Mouse (Mus musculus) spleen, postnatal 36 days (tissue): ENCODE results near the gene Epn3.

Experiments
- DNase-seq, 2 experiments: peaks; one replicate each; pipeline ENCODE4 v3.0.0; 2022; ENCODE audit warnings: low spot score in 2 of 2, mixed read lengths in 1 of 2

Epn3 gene

GRCm38 (mm10) chr11:94499661-94500152 is at the start of gene Epn3:
Epn3 (minus strand) TSS chr11:94499974.
- DNase-seq = no peak

GRCm38 (mm10) chr11:94548888-94549690 is 49.3 kb upstream of the Epn3 start, which contains the start of gene Rsad1:
Rsad1 (minus strand) TSS chr11:94549255.
- peak; percentile 87 to 91 for DNase-seq

GRCm38 (mm10) chr11:94548041-94548784 is 48.4 kb upstream of the Epn3 start:
- peak in 1 of 2 experiments; percentile 18 for DNase-seq

- no peak for DNase-seq
Observed at GRCm38 (mm10) chr11:94547271-94547670, 47.5 kb upstream of the Epn3 start.

GRCm38 (mm10) chr11:94546381-94546780 is 46.6 kb upstream of the Epn3 start:
- no peak for DNase-seq

GRCm38 (mm10) chr11:94544422-94544821 is 44.6 kb upstream of the Epn3 start:
- DNase-seq = no peak

GRCm38 (mm10) chr11:94543932-94544331 is 44.2 kb upstream of the Epn3 start:
- DNase-seq = peak; percentile 48 to 59

- DNase-seq = no peak
Observed at GRCm38 (mm10) chr11:94543344-94543743, 43.6 kb upstream of the Epn3 start.

GRCm38 (mm10) chr11:94542400-94542799 is 42.6 kb upstream of the Epn3 start:
- no peak for DNase-seq

- DNase-seq = no peak
Observed at GRCm38 (mm10) chr11:94539761-94540160, 40.0 kb upstream of the Epn3 start.

- no peak for DNase-seq
Observed at GRCm38 (mm10) chr11:94538733-94539292, 39.0 kb upstream of the Epn3 start.

GRCm38 (mm10) chr11:94533171-94533570 is 33.4 kb upstream of the Epn3 start:
- DNase-seq = no peak

GRCm38 (mm10) chr11:94528879-94529278 is 29.1 kb upstream of the Epn3 start:
- no peak for DNase-seq

- no peak for DNase-seq
Observed at GRCm38 (mm10) chr11:94526171-94526879, 26.6 kb upstream of the Epn3 start.

GRCm38 (mm10) chr11:94521219-94521843 is 21.6 kb upstream of the Epn3 start, which contains the start of gene Mycbpap:
Mycbpap (minus strand) TSS chr11:94521742.
- peak; percentile 13 to 17 for DNase-seq

GRCm38 (mm10) chr11:94513452-94513851 is 13.7 kb upstream of the Epn3 start:
- DNase-seq = no peak

GRCm38 (mm10) chr11:94508976-94509375 is 9.2 kb upstream of the Epn3 start:
- DNase-seq = no peak

GRCm38 (mm10) chr11:94501482-94501881 is 1.7 kb upstream of the Epn3 start:
- DNase-seq = no peak

- no peak for DNase-seq
Observed at GRCm38 (mm10) chr11:94500362-94500761, 588 bp upstream of the Epn3 start.

- no peak for DNase-seq
Observed at GRCm38 (mm10) chr11:94499035-94499434, 739 bp downstream of the Epn3 start.
